Mouse (Mus musculus): ENCODE results near the gene Stxbp6. TPM values are rescaled to one million over a fixed set of nuclear protein-coding genes. Genes with fewer than 3 reads are reported as not detected.

The Stxbp6 gene
- polyA plus RNA-seq, 1 experiment from 2014 or later: 17.4 TPM

- H3K9ac ChIP-seq (ENCODE audit: low read depth, low read length): no peak overlapping the region
- H3K36me3 ChIP-seq (ENCODE audit: control insufficient read depth, insufficient read depth, low read length): no peaks in the 10 kb centered on the region
- WGBS: 69% methylated on average over 9 of the region's 9 CpGs
- no peak overlapping the region for H3K4me2 ChIP-seq (ENCODE audit: low read depth, low read length)
- no peak overlapping the region for H3K4me3 ChIP-seq (ENCODE audit: low read length)
- no peaks in the 10 kb centered on the region for H3K9me3 ChIP-seq (ENCODE audit: control insufficient read depth, low read length)
- H3K27me3 ChIP-seq (replicated peaks; ENCODE audit: control insufficient read depth, insufficient read depth, low read length): no peaks in the 10 kb centered on the region
- no peak for ATAC-seq
- H3K4me1 ChIP-seq (ENCODE audit: control insufficient read depth, insufficient read depth, low read length): no peaks in the 10 kb centered on the region
- H3K27ac ChIP-seq (ENCODE audit: low read length): no peak overlapping the region
Measured at GRCm38 (mm10) chr12:44990379-44990778, 84.1 kb downstream of the Stxbp6 start.

DNA sequence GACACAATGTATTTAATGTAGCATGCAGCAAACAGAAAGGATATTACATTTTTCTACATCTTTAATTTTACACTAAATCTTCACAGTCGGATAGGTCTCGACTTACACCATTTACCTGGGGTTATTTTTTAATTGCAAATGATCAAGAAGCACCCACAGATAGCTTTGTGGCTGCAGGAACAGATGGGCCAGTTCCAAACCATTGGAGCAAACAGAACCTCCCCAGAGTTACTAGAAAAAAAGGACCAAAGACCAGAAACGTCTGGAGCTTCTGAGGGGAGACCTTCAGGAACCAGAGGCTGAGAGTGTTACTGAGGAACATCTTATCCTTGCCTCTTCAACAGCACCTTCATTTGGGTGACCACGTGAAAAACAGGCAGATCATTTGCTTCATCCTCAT, 85.5 kb downstream of the Stxbp6 start:
- no peak overlapping the region for H3K4me3 ChIP-seq (ENCODE audit: low read length)
- no peaks in the 10 kb centered on the region for H3K27me3 ChIP-seq (replicated peaks; ENCODE audit: control insufficient read depth, insufficient read depth, low read length)
- H3K9ac ChIP-seq (ENCODE audit: low read depth, low read length): no peak overlapping the region
- no peaks in the 10 kb centered on the region for H3K9me3 ChIP-seq (ENCODE audit: control insufficient read depth, low read length)
- H3K4me2 ChIP-seq (ENCODE audit: low read depth, low read length): no peak overlapping the region
- no peaks in the 10 kb centered on the region for H3K4me1 ChIP-seq (ENCODE audit: control insufficient read depth, insufficient read depth, low read length)
- H3K36me3 ChIP-seq (ENCODE audit: control insufficient read depth, insufficient read depth, low read length): no peaks in the 10 kb centered on the region
- H3K27ac ChIP-seq (ENCODE audit: low read length): no peak overlapping the region
- WGBS: 85% methylated on average over 4 of the region's 4 CpGs
- no peak for ATAC-seq

DNA sequence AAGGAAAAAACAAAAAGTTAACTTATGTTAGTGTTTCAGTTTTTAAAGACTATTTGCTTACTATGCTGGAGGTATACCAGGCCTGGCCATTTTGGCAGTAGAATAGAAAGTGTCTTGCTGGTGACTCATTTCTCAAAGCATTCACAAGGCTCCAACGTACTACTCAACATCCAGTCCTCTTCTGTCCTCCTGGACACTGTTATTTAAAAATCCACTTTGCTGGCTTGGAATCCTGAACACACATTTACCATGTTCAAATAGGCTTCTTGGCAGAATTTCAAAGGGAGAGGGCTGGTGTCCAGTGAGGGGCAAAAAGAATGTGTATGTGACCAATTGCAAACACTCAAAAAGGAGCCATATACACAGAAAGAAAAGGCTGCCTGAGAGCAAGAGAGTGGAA, 86.7 kb downstream of the Stxbp6 start:
- no peaks in the 10 kb centered on the region for H3K9me3 ChIP-seq (ENCODE audit: control insufficient read depth, low read length)
- no peak for ATAC-seq
- H3K27me3 ChIP-seq (replicated peaks; ENCODE audit: control insufficient read depth, insufficient read depth, low read length): no peaks in the 10 kb centered on the region
- H3K27ac ChIP-seq (ENCODE audit: low read length): no peak overlapping the region
- WGBS: 42% methylated on average over 1 of the region's 1 CpGs
- no peaks in the 10 kb centered on the region for H3K36me3 ChIP-seq (ENCODE audit: control insufficient read depth, insufficient read depth, low read length)
- H3K4me3 ChIP-seq (ENCODE audit: low read length): no peak overlapping the region
- H3K9ac ChIP-seq (ENCODE audit: low read depth, low read length): no peak overlapping the region
- no peaks in the 10 kb centered on the region for H3K4me1 ChIP-seq (ENCODE audit: control insufficient read depth, insufficient read depth, low read length)
- no peak overlapping the region for H3K4me2 ChIP-seq (ENCODE audit: low read depth, low read length)

DNA sequence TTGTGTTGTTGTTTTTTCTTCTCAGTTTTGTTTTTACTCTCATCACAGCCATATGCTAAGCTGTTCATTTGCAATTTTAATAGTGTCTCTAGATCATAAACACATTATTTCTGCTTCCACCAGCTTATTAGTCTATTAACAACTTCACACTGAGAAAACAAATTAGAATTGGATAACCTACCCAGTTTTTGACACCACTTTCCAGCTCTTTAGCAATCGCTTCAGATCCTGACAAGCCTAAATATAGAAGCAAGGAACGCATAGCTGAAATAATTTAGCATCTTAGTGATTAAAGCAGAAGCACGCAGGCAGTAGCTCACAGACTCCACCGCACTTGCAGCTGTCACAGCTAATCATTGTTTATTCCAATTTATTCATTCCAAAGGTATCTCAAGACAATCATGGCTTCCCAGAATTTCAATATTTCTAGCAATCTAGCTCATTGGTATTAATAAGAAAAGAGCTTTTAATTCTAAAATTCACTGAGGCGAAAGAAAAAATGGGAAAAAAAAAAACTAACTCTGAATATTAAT, 95.1 kb downstream of the Stxbp6 start:
- H3K4me1 ChIP-seq (ENCODE audit: control insufficient read depth, insufficient read depth, low read length): no peaks in the 10 kb centered on the region
- no peak overlapping the region for H3K4me3 ChIP-seq (ENCODE audit: low read length)
- no peaks in the 10 kb centered on the region for H3K27me3 ChIP-seq (replicated peaks; ENCODE audit: control insufficient read depth, insufficient read depth, low read length)
- WGBS: 59% methylated on average over 5 of the region's 5 CpGs
- H3K27ac ChIP-seq (ENCODE audit: low read length): no peak overlapping the region
- no peak overlapping the region for H3K4me2 ChIP-seq (ENCODE audit: low read depth, low read length)
- H3K9ac ChIP-seq (ENCODE audit: low read depth, low read length): no peak overlapping the region
- H3K36me3 ChIP-seq (ENCODE audit: control insufficient read depth, insufficient read depth, low read length): no peaks in the 10 kb centered on the region
- H3K9me3 ChIP-seq (ENCODE audit: control insufficient read depth, low read length): no peaks in the 10 kb centered on the region
- ATAC-seq: no peak

GRCm38 (mm10) chr12:44975266-44975665, 99.2 kb downstream of the Stxbp6 start:
- Histone ChIP-seq H3K4me1 (ENCODE audit: control insufficient read depth, insufficient read depth, low read length) (no peaks in the 10 kb centered on the region), H3K36me3 (ENCODE audit: control insufficient read depth, insufficient read depth, low read length) (no peaks in the 10 kb centered on the region), H3K4me2 (ENCODE audit: low read depth, low read length) (no peak overlapping the region), H3K4me3 (ENCODE audit: low read length) (no peak overlapping the region), H3K9ac (ENCODE audit: low read depth, low read length) (no peak overlapping the region), H3K27me3 (replicated peaks; ENCODE audit: control insufficient read depth, insufficient read depth, low read length) (no peaks in the 10 kb centered on the region), H3K27ac (ENCODE audit: low read length) (no peak overlapping the region), H3K9me3 (ENCODE audit: control insufficient read depth, low read length) (no peaks in the 10 kb centered on the region)
- WGBS: 54% methylated on average over 3 of the region's 3 CpGs
- ATAC-seq: no peak

DNA sequence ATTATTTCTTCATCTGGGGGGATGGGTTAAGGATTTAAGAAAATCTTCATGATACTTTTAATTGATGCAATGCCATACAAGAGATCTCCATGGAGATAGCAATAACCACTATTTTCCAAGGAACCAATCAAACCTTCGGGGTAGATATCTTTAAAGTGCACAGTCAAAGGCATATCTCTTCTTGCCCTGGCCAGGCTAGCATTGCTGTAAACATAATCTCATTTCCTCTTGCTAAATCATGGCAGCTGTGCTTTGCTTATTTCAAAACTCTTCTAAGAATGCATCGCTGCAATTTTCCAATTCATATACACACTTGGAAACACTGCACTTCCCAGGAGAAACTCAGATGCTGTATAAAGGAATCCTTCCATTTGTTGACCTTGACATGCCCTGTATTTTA, 103.0 kb downstream of the Stxbp6 start:
- H3K27me3 ChIP-seq (replicated peaks; ENCODE audit: control insufficient read depth, insufficient read depth, low read length): no peaks in the 10 kb centered on the region
- no peak overlapping the region for H3K27ac ChIP-seq (ENCODE audit: low read length)
- WGBS: 63% methylated on average over 2 of the region's 2 CpGs
- no peak overlapping the region for H3K4me2 ChIP-seq (ENCODE audit: low read depth, low read length)
- H3K9me3 ChIP-seq (ENCODE audit: control insufficient read depth, low read length): no peaks in the 10 kb centered on the region
- H3K4me3 ChIP-seq (ENCODE audit: low read length): no peak overlapping the region
- H3K9ac ChIP-seq (ENCODE audit: low read depth, low read length): no peak overlapping the region
- no peaks in the 10 kb centered on the region for H3K4me1 ChIP-seq (ENCODE audit: control insufficient read depth, insufficient read depth, low read length)
- ATAC-seq: no peak
- no peaks in the 10 kb centered on the region for H3K36me3 ChIP-seq (ENCODE audit: control insufficient read depth, insufficient read depth, low read length)

DNA sequence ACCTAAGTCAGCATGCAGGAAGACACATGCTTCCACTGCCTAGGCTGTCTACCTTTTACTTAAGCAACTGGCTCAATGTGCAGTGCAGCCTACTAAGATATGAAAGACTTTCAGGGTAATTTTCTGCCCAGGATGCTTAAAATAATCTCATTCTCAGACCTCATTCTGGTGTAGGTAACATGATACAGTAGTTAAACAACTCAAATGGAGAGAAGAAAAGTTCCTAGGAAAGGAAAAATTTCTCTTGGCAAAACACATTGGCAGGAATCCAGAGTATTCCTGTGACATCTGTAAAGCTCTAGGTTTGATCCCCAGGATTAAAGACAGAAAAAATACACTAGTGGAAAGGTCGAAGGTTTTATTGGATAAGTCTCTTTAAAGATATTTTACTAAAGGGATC, 107.1 kb downstream of the Stxbp6 start:
- no peak for ATAC-seq
- WGBS: 87% methylated on average over 1 of the region's 1 CpGs

DNA sequence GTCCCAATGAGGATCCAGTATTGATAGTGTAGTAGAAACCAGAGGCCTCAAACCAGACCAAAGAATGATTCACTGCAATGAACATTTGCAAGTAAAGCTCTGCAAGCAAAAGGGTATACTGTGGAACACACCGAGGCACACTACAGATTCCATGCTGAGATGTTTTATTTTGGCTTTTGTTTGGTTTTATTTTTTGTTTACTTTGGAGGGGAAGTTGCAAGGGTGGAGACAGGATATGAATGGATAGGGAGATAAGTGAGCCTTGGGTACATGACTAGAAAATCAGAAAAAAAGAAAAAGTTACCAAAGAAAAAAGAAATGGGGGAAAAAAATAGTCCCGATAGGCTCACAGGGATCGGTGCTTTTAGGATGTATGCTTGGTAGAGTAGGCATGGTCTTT, 117.0 kb downstream of the Stxbp6 start:
- H3K4me3 ChIP-seq (ENCODE audit: low read length): no peak overlapping the region
- H3K36me3 ChIP-seq (ENCODE audit: control insufficient read depth, insufficient read depth, low read length): no peaks in the 10 kb centered on the region
- no peak overlapping the region for H3K9ac ChIP-seq (ENCODE audit: low read depth, low read length)
- H3K27me3 ChIP-seq (replicated peaks; ENCODE audit: control insufficient read depth, insufficient read depth, low read length): no peaks in the 10 kb centered on the region
- no peak for ATAC-seq
- no peaks in the 10 kb centered on the region for H3K4me1 ChIP-seq (ENCODE audit: control insufficient read depth, insufficient read depth, low read length)
- 93% methylated on average over 3 of the region's 3 CpGs for WGBS
- no peaks in the 10 kb centered on the region for H3K9me3 ChIP-seq (ENCODE audit: control insufficient read depth, low read length)
- H3K27ac ChIP-seq (ENCODE audit: low read length): no peak overlapping the region
- no peak overlapping the region for H3K4me2 ChIP-seq (ENCODE audit: low read depth, low read length)

More for the DNA sequence above, 107.1 kb downstream of the Stxbp6 start:
- Histone ChIP-seq H3K9ac (ENCODE audit: low read depth, low read length) (no peak overlapping the region), H3K27me3 (replicated peaks; ENCODE audit: control insufficient read depth, insufficient read depth, low read length) (no peaks in the 10 kb centered on the region), H3K4me2 (ENCODE audit: low read depth, low read length) (no peak overlapping the region), H3K27ac (ENCODE audit: low read length) (no peak overlapping the region), H3K9me3 (ENCODE audit: control insufficient read depth, low read length) (no peaks in the 10 kb centered on the region), H3K36me3 (ENCODE audit: control insufficient read depth, insufficient read depth, low read length) (no peaks in the 10 kb centered on the region), H3K4me3 (ENCODE audit: low read length) (no peak overlapping the region), H3K4me1 (ENCODE audit: control insufficient read depth, insufficient read depth, low read length) (no peaks in the 10 kb centered on the region)

GRCm38 (mm10) chr12:44953121-44953520, 121.4 kb downstream of the Stxbp6 start:
- no peak for ATAC-seq
- Histone ChIP-seq H3K4me2 (ENCODE audit: low read depth, low read length) (no peak overlapping the region), H3K4me3 (ENCODE audit: low read length) (no peak overlapping the region), H3K4me1 (ENCODE audit: control insufficient read depth, insufficient read depth, low read length) (no peaks in the 10 kb centered on the region), H3K9me3 (ENCODE audit: control insufficient read depth, low read length) (no peaks in the 10 kb centered on the region), H3K36me3 (ENCODE audit: control insufficient read depth, insufficient read depth, low read length) (no peaks in the 10 kb centered on the region), H3K27ac (ENCODE audit: low read length) (no peak overlapping the region), H3K9ac (ENCODE audit: low read depth, low read length) (no peak overlapping the region), H3K27me3 (replicated peaks; ENCODE audit: control insufficient read depth, insufficient read depth, low read length) (no peaks in the 10 kb centered on the region)
- whole genome bisulfite sequencing: 72% methylated on average over 2 of the region's 2 CpGs

GRCm38 (mm10) chr12:44952072-44952471, 122.4 kb downstream of the Stxbp6 start:
- H3K27me3 ChIP-seq (replicated peaks; ENCODE audit: control insufficient read depth, insufficient read depth, low read length): no peaks in the 10 kb centered on the region
- no peaks in the 10 kb centered on the region for H3K9me3 ChIP-seq (ENCODE audit: control insufficient read depth, low read length)
- no peak overlapping the region for H3K4me2 ChIP-seq (ENCODE audit: low read depth, low read length)
- no peaks in the 10 kb centered on the region for H3K4me1 ChIP-seq (ENCODE audit: control insufficient read depth, insufficient read depth, low read length)
- no peak overlapping the region for H3K9ac ChIP-seq (ENCODE audit: low read depth, low read length)
- H3K27ac ChIP-seq (ENCODE audit: low read length): no peak overlapping the region
- WGBS: 87% methylated on average over 3 of the region's 3 CpGs
- H3K4me3 ChIP-seq (ENCODE audit: low read length): no peak overlapping the region
- H3K36me3 ChIP-seq (ENCODE audit: control insufficient read depth, insufficient read depth, low read length): no peaks in the 10 kb centered on the region
- no peak for ATAC-seq
